Mouse (Mus musculus): ENCODE results near the gene Slc35f4. TPM values are rescaled to one million over a fixed set of nuclear protein-coding genes. Genes with fewer than 3 reads are reported as not detected.
"Not testable (repeated sequence)": the region's sequence is repeated elsewhere in the genome, so short reads cannot be mapped to it uniquely, and the experiment has no call there.

Gene Slc35f4
- polyA plus RNA-seq, 1 experiment from 2014 or later = not detected

- H3K36me3 ChIP-seq (replicated peaks) = no peaks in the 10 kb centered on the region
- WGBS (ENCODE audit: insufficient replicate concordance) = 76% methylated on average over 9 of the region's 9 CpGs
- H3K9ac ChIP-seq = no peak overlapping the region
- no peaks in the 10 kb centered on the region for H3K27me3 ChIP-seq
- H3K4me2 ChIP-seq = no peak overlapping the region
- no peak for ATAC-seq (ENCODE audit: insufficient read depth)
- no peak overlapping the region for H3K4me3 ChIP-seq (replicated peaks)
- no peaks in the 10 kb centered on the region for H3K4me1 ChIP-seq (replicated peaks)
- no peak overlapping the region for H3K27ac ChIP-seq (replicated peaks)
- no peaks in the 10 kb centered on the region for H3K9me3 ChIP-seq (replicated peaks)
Observed at GRCm38 (mm10) chr14:49305534-49306409, 220.1 kb downstream of the Slc35f4 start.

GRCm38 (mm10) chr14:49302271-49302857, 223.5 kb downstream of the Slc35f4 start:
- Histone ChIP-seq H3K4me2 (no peak overlapping the region), H3K4me1 (replicated peaks) (no peaks in the 10 kb centered on the region), H3K36me3 (replicated peaks) (no peaks in the 10 kb centered on the region), H3K9me3 (replicated peaks) (no peaks in the 10 kb centered on the region), H3K4me3 (replicated peaks) (no peak overlapping the region), H3K27me3 (no peaks in the 10 kb centered on the region), H3K27ac (replicated peaks) (no peak overlapping the region), H3K9ac (no peak overlapping the region)
- no peak for ATAC-seq (ENCODE audit: insufficient read depth)
- WGBS (ENCODE audit: insufficient replicate concordance) = 55% methylated on average over 2 of the region's 2 CpGs

GRCm38 (mm10) chr14:49300981-49301619, 224.7 kb downstream of the Slc35f4 start:
- WGBS (ENCODE audit: insufficient replicate concordance) = 54% methylated on average over 8 of the region's 8 CpGs
- no peak for ATAC-seq (ENCODE audit: insufficient read depth)

GRCm38 (mm10) chr14:49300326-49300725, 225.5 kb downstream of the Slc35f4 start:
- Histone ChIP-seq H3K27me3 (no peaks in the 10 kb centered on the region), H3K9me3 (replicated peaks) (no peaks in the 10 kb centered on the region), H3K36me3 (replicated peaks) (no peaks in the 10 kb centered on the region), H3K4me3 (replicated peaks) (no peak overlapping the region), H3K9ac (no peak overlapping the region), H3K4me2 (no peak overlapping the region), H3K27ac (replicated peaks) (no peak overlapping the region), H3K4me1 (replicated peaks) (no peaks in the 10 kb centered on the region)
- WGBS (ENCODE audit: insufficient replicate concordance) = 49% methylated on average over 8 of the region's 8 CpGs
- ATAC-seq (ENCODE audit: insufficient read depth) = no peak

More at GRCm38 (mm10) chr14:49300981-49301619, 224.7 kb downstream of the Slc35f4 start:
- Histone ChIP-seq H3K27ac (replicated peaks) (no peak overlapping the region), H3K9me3 (replicated peaks) (no peaks in the 10 kb centered on the region), H3K4me1 (replicated peaks) (no peaks in the 10 kb centered on the region), H3K4me2 (no peak overlapping the region), H3K4me3 (replicated peaks) (no peak overlapping the region), H3K27me3 (no peaks in the 10 kb centered on the region), H3K9ac (no peak overlapping the region), H3K36me3 (replicated peaks) (no peaks in the 10 kb centered on the region)

GRCm38 (mm10) chr14:49293802-49294449, 231.9 kb downstream of the Slc35f4 start:
- no peaks in the 10 kb centered on the region for H3K36me3 ChIP-seq (replicated peaks)
- no peak for ATAC-seq (ENCODE audit: insufficient read depth)
- no peak overlapping the region for H3K9ac ChIP-seq
- H3K4me2 ChIP-seq = no peak overlapping the region
- H3K4me3 ChIP-seq (replicated peaks) = no peak overlapping the region
- no peaks in the 10 kb centered on the region for H3K4me1 ChIP-seq (replicated peaks)
- no peaks in the 10 kb centered on the region for H3K27me3 ChIP-seq
- H3K9me3 ChIP-seq (replicated peaks) = no peaks in the 10 kb centered on the region
- H3K27ac ChIP-seq (replicated peaks) = no peak overlapping the region
- WGBS (ENCODE audit: insufficient replicate concordance) = 51% methylated on average over 4 of the region's 4 CpGs

- no peak overlapping the region for H3K4me2 ChIP-seq
- ATAC-seq (ENCODE audit: insufficient read depth) = no peak
- no peaks in the 10 kb centered on the region for H3K4me1 ChIP-seq (replicated peaks)
- no peaks in the 10 kb centered on the region for H3K36me3 ChIP-seq (replicated peaks)
- no peak overlapping the region for H3K9ac ChIP-seq
- 70% methylated on average over 3 of the region's 3 CpGs for WGBS (ENCODE audit: insufficient replicate concordance)
- H3K27ac ChIP-seq (replicated peaks) = no peak overlapping the region
- no peaks in the 10 kb centered on the region for H3K27me3 ChIP-seq
- no peaks in the 10 kb centered on the region for H3K9me3 ChIP-seq (replicated peaks)
- H3K4me3 ChIP-seq (replicated peaks) = no peak overlapping the region
Observed at GRCm38 (mm10) chr14:49290029-49290745, 235.7 kb downstream of the Slc35f4 start.

GRCm38 (mm10) chr14:49283784-49284655, 241.8 kb downstream of the Slc35f4 start:
- 59% methylated on average over 7 of the region's 7 CpGs for WGBS (ENCODE audit: insufficient replicate concordance)
- H3K9me3 ChIP-seq (replicated peaks) = no peaks in the 10 kb centered on the region
- no peak for ATAC-seq (ENCODE audit: insufficient read depth)

GRCm38 (mm10) chr14:49278880-49279279, 247.0 kb downstream of the Slc35f4 start:
- no peak for ATAC-seq (ENCODE audit: insufficient read depth)
- Histone ChIP-seq H3K27ac (replicated peaks) (no peak overlapping the region), H3K4me2 (no peak overlapping the region), H3K36me3 (replicated peaks) (no peaks in the 10 kb centered on the region), H3K27me3 (no peaks in the 10 kb centered on the region), H3K4me1 (replicated peaks) (no peaks in the 10 kb centered on the region), H3K9ac (no peak overlapping the region), H3K9me3 (replicated peaks) (no peaks in the 10 kb centered on the region), H3K4me3 (replicated peaks) (no peak overlapping the region)
- 50% methylated on average over 6 of the region's 6 CpGs for WGBS (ENCODE audit: insufficient replicate concordance)

More at GRCm38 (mm10) chr14:49283784-49284655, 241.8 kb downstream of the Slc35f4 start:
- Histone ChIP-seq H3K27me3 (no peaks in the 10 kb centered on the region), H3K27ac (replicated peaks) (no peak overlapping the region), H3K4me3 (replicated peaks) (no peak overlapping the region), H3K4me1 (replicated peaks) (no peaks in the 10 kb centered on the region), H3K36me3 (replicated peaks) (no peaks in the 10 kb centered on the region), H3K9ac (no peak overlapping the region), H3K4me2 (no peak overlapping the region)

GRCm38 (mm10) chr14:49278479-49278878, 247.4 kb downstream of the Slc35f4 start:
- not testable (repeated sequence) for H3K4me3 ChIP-seq (replicated peaks); H3K4me2 ChIP-seq; H3K36me3 ChIP-seq (replicated peaks); ATAC-seq (ENCODE audit: insufficient read depth); H3K27ac ChIP-seq (replicated peaks); H3K27me3 ChIP-seq; H3K9me3 ChIP-seq (replicated peaks); H3K4me1 ChIP-seq (replicated peaks); H3K9ac ChIP-seq
- WGBS (ENCODE audit: insufficient replicate concordance) = 54% methylated on average over 9 of the region's 9 CpGs

- Histone ChIP-seq H3K4me1 (replicated peaks) (no peaks in the 10 kb centered on the region), H3K4me3 (replicated peaks) (no peak overlapping the region), H3K4me2 (no peak overlapping the region), H3K36me3 (replicated peaks) (no peaks in the 10 kb centered on the region), H3K27ac (replicated peaks) (no peak overlapping the region), H3K9ac (no peak overlapping the region), H3K27me3 (no peaks in the 10 kb centered on the region), H3K9me3 (replicated peaks) (no peaks in the 10 kb centered on the region)
- no peak for ATAC-seq (ENCODE audit: insufficient read depth)
- 38% methylated on average over 3 of the region's 3 CpGs for WGBS (ENCODE audit: insufficient replicate concordance)
Observed at GRCm38 (mm10) chr14:49277642-49278041, 248.2 kb downstream of the Slc35f4 start.
